Mouse (Mus musculus): ENCODE results near the gene Gas2. TPM values are rescaled to one million over a fixed set of nuclear protein-coding genes. Genes with fewer than 3 reads are reported as not detected.
A peak's percentile ranks its signal among the peaks of the same experiment; 100 is the strongest.

The Gas2 gene
- polyA plus RNA-seq, 1 experiment from 2014 or later, result 156 TPM

- H3K4me2 ChIP-seq (ENCODE audit: low read length), result no peak overlapping the region
- ATAC-seq (replicated peaks; ENCODE audit: low FRiP score, low read depth), result no peak
- no peak overlapping the region for H3K27ac ChIP-seq
- TF ChIP-seq CTCF (IDR thresholded peaks at IDR 0.05; ENCODE audit: low read depth), result no peak
- H3K9ac ChIP-seq (ENCODE audit: low read depth, low read length), result no peak overlapping the region
- 48% methylated on average over 2 of the region's 2 CpGs for WGBS
- no peaks in the 10 kb centered on the region for H3K36me3 ChIP-seq (ENCODE audit: insufficient read depth, low read length)
- no peaks in the 10 kb centered on the region for H3K4me1 ChIP-seq (replicated peaks; ENCODE audit: insufficient read depth, low read length)
- no peaks in the 10 kb centered on the region for H3K9me3 ChIP-seq (replicated peaks; ENCODE audit: low read length)
- no peaks in the 10 kb centered on the region for H3K27me3 ChIP-seq (ENCODE audit: insufficient read depth, low read length)
- DNase-seq (ENCODE audit: low spot score), result no peak
- H3K4me3 ChIP-seq (replicated peaks; ENCODE audit: low read depth, low read length), result no peak overlapping the region
These were observed 52.3 kb downstream of the Gas2 start for GRCm38 (mm10) chr7:51914132-51914531.

- no peak for TF ChIP-seq CTCF (IDR thresholded peaks at IDR 0.05; ENCODE audit: low read depth)
- no peak for DNase-seq (ENCODE audit: low spot score)
These were observed 67.1 kb downstream of the Gas2 start for GRCm38 (mm10) chr7:51928761-51929519.

GRCm38 (mm10) chr7:51931217-51931616 is 69.4 kb downstream of the Gas2 start:
- H3K4me1 ChIP-seq (replicated peaks; ENCODE audit: insufficient read depth, low read length), result no peaks in the 10 kb centered on the region
- no peak overlapping the region for H3K4me3 ChIP-seq (replicated peaks; ENCODE audit: low read depth, low read length)
- H3K9me3 ChIP-seq (replicated peaks; ENCODE audit: low read length), result no peaks in the 10 kb centered on the region
- WGBS, result 61% methylated on average over 4 of the region's 4 CpGs
- ATAC-seq (replicated peaks; ENCODE audit: low FRiP score, low read depth), result no peak
- no peak for DNase-seq (ENCODE audit: low spot score)
- no peaks in the 10 kb centered on the region for H3K27me3 ChIP-seq (ENCODE audit: insufficient read depth, low read length)
- no peaks in the 10 kb centered on the region for H3K36me3 ChIP-seq (ENCODE audit: insufficient read depth, low read length)
- no peak overlapping the region for H3K27ac ChIP-seq
- H3K4me2 ChIP-seq (ENCODE audit: low read length), result no peak overlapping the region
- TF ChIP-seq CTCF (IDR thresholded peaks at IDR 0.05; ENCODE audit: low read depth), result no peak
- no peak overlapping the region for H3K9ac ChIP-seq (ENCODE audit: low read depth, low read length)

More at GRCm38 (mm10) chr7:51928761-51929519, 67.1 kb downstream of the Gas2 start:
- Histone ChIP-seq H3K9ac (ENCODE audit: low read depth, low read length) (no peak overlapping the region), H3K4me1 (replicated peaks; ENCODE audit: insufficient read depth, low read length) (no peaks in the 10 kb centered on the region), H3K4me2 (ENCODE audit: low read length) (no peak overlapping the region), H3K36me3 (ENCODE audit: insufficient read depth, low read length) (no peaks in the 10 kb centered on the region), H3K27ac (no peak overlapping the region), H3K4me3 (replicated peaks; ENCODE audit: low read depth, low read length) (no peak overlapping the region), H3K27me3 (ENCODE audit: insufficient read depth, low read length) (no peaks in the 10 kb centered on the region), H3K9me3 (replicated peaks; ENCODE audit: low read length) (no peaks in the 10 kb centered on the region)
- ATAC-seq (replicated peaks; ENCODE audit: low FRiP score, low read depth), result no peak
- WGBS, result 49% methylated on average over 10 of the region's 10 CpGs

- H3K9me3 ChIP-seq (replicated peaks; ENCODE audit: low read length), result no peaks in the 10 kb centered on the region
- no peaks in the 10 kb centered on the region for H3K4me1 ChIP-seq (replicated peaks; ENCODE audit: insufficient read depth, low read length)
- H3K4me2 ChIP-seq (ENCODE audit: low read length), result no peak overlapping the region
- no peak overlapping the region for H3K4me3 ChIP-seq (replicated peaks; ENCODE audit: low read depth, low read length)
- H3K27ac ChIP-seq, result no peak overlapping the region
- H3K36me3 ChIP-seq (ENCODE audit: insufficient read depth, low read length), result no peaks in the 10 kb centered on the region
- WGBS, result 90% methylated on average over 1 of the region's 1 CpGs
- no peak for TF ChIP-seq CTCF (IDR thresholded peaks at IDR 0.05; ENCODE audit: low read depth)
- H3K9ac ChIP-seq (ENCODE audit: low read depth, low read length), result no peak overlapping the region
- ATAC-seq (replicated peaks; ENCODE audit: low FRiP score, low read depth), result no peak
- H3K27me3 ChIP-seq (ENCODE audit: insufficient read depth, low read length), result no peaks in the 10 kb centered on the region
- no peak for DNase-seq (ENCODE audit: low spot score)
These were observed 75.5 kb downstream of the Gas2 start for GRCm38 (mm10) chr7:51937337-51937736.

- TF ChIP-seq CTCF (IDR thresholded peaks at IDR 0.05; ENCODE audit: low read depth), result no peak
- H3K4me2 ChIP-seq (ENCODE audit: low read length), result no peak overlapping the region
- no peaks in the 10 kb centered on the region for H3K4me1 ChIP-seq (replicated peaks; ENCODE audit: insufficient read depth, low read length)
- no peak overlapping the region for H3K4me3 ChIP-seq (replicated peaks; ENCODE audit: low read depth, low read length)
- ATAC-seq (replicated peaks; ENCODE audit: low FRiP score, low read depth) (no peak), DNase-seq (ENCODE audit: low spot score) (no peak)
- no peak overlapping the region for H3K9ac ChIP-seq (ENCODE audit: low read depth, low read length)
- H3K36me3 ChIP-seq (ENCODE audit: insufficient read depth, low read length), result no peaks in the 10 kb centered on the region
- H3K27ac ChIP-seq, result no peak overlapping the region
- H3K9me3 ChIP-seq (replicated peaks; ENCODE audit: low read length), result no peaks in the 10 kb centered on the region
- 75% methylated on average over 2 of the region's 2 CpGs for WGBS
- no peaks in the 10 kb centered on the region for H3K27me3 ChIP-seq (ENCODE audit: insufficient read depth, low read length)
These were observed 78.6 kb downstream of the Gas2 start for GRCm38 (mm10) chr7:51940461-51940860.

GRCm38 (mm10) chr7:51955424-51956041 is 93.7 kb downstream of the Gas2 start:
- DNase-seq (ENCODE audit: low spot score) (no peak), ATAC-seq (replicated peaks; ENCODE audit: low FRiP score, low read depth) (0 out of 2 replicates have a peak, but pooled peaks have one; percentile 29)
- H3K4me3 ChIP-seq (replicated peaks; ENCODE audit: low read depth, low read length), result no peak overlapping the region
- 45% methylated on average over 9 of the region's 9 CpGs for WGBS
- H3K27ac ChIP-seq, result no peak overlapping the region
- no peak overlapping the region for H3K9ac ChIP-seq (ENCODE audit: low read depth, low read length)
- H3K36me3 ChIP-seq (ENCODE audit: insufficient read depth, low read length), result 0 out of 2 replicates have a peak, but pooled peaks cover 2% of the 10 kb centered on the region
- H3K4me2 ChIP-seq (ENCODE audit: low read length), result no peak overlapping the region
- H3K27me3 ChIP-seq (ENCODE audit: insufficient read depth, low read length), result no peaks in the 10 kb centered on the region
- no peak for TF ChIP-seq CTCF (IDR thresholded peaks at IDR 0.05; ENCODE audit: low read depth)
- no peaks in the 10 kb centered on the region for H3K9me3 ChIP-seq (replicated peaks; ENCODE audit: low read length)
- no peaks in the 10 kb centered on the region for H3K4me1 ChIP-seq (replicated peaks; ENCODE audit: insufficient read depth, low read length)

Data from kidney, postnatal 0 days (tissue).